Mouse (Mus musculus): ENCODE measurements around the gene Dlg5. TPM values are rescaled to one million over a fixed set of nuclear protein-coding genes. Genes with fewer than 3 reads are reported as not detected.

Dlg5 gene
- total and polyA plus RNA-seq, 2 experiments from 2014 or later: 14.1 to 70.6 TPM

DNA sequence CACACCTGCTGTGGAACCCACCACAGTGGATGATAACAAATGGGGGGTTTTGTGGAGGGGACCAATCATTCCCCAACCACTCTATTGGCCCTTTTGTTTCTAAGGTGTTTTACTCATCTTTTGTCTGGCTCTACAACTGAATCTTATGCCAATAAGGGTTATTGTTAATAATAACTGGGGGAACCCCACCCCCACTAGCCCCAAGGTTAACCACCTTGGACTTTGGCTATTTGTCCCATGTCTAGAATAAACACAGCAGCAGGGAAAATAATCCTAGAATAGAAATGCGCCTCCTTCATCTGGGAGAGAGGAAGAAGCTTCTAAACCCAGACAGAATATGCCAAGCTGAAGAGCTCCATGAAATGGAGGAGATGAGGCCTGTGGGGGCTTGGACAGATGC lies 151.1 kb downstream of the Dlg5 start:
- WGBS: 96% methylated on average over 1 of the region's 1 CpGs
- H3K36me3 ChIP-seq (ENCODE audit: insufficient read depth): no peaks in the 10 kb centered on the region
- H3K4me3 ChIP-seq (ENCODE audit: low read depth, low read length): no peak overlapping the region
- H3K4me2 ChIP-seq (ENCODE audit: low read depth): no peak overlapping the region
- no peak for TF ChIP-seq CTCF (IDR thresholded peaks at IDR 0.05; ENCODE audit: low read depth)
- H3K27ac ChIP-seq (ENCODE audit: low read depth, low read length): no peak overlapping the region
- H3K9ac ChIP-seq: no peak overlapping the region
- ATAC-seq (no peak), DNase-seq (no peak)
- no peaks in the 10 kb centered on the region for H3K4me1 ChIP-seq (ENCODE audit: insufficient read depth)
- H3K9me3 ChIP-seq (ENCODE audit: low read length): no peaks in the 10 kb centered on the region
- no peaks in the 10 kb centered on the region for H3K27me3 ChIP-seq (ENCODE audit: insufficient read depth, low read length)

- H3K4me3 ChIP-seq (ENCODE audit: low read depth, low read length): no peak overlapping the region
- H3K4me2 ChIP-seq (ENCODE audit: low read depth): no peak overlapping the region
- no peak overlapping the region for H3K9ac ChIP-seq
- no peak overlapping the region for H3K27ac ChIP-seq (ENCODE audit: low read depth, low read length)
- no peak for ATAC-seq
- no peaks in the 10 kb centered on the region for H3K27me3 ChIP-seq (ENCODE audit: insufficient read depth, low read length)
- no peaks in the 10 kb centered on the region for H3K4me1 ChIP-seq (ENCODE audit: insufficient read depth)
- no peaks in the 10 kb centered on the region for H3K36me3 ChIP-seq (ENCODE audit: insufficient read depth)
- no peak for TF ChIP-seq CTCF (IDR thresholded peaks at IDR 0.05; ENCODE audit: low read depth)
- no peaks in the 10 kb centered on the region for H3K9me3 ChIP-seq (ENCODE audit: low read length)
- 95% methylated on average over 4 of the region's 4 CpGs for whole genome bisulfite sequencing
- no peak for DNase-seq
Observed at GRCm38 (mm10) chr14:24093221-24093620, 152.5 kb downstream of the Dlg5 start.

- Histone ChIP-seq H3K27me3 (ENCODE audit: insufficient read depth, low read length) (no peaks in the 10 kb centered on the region), H3K4me1 (ENCODE audit: insufficient read depth) (no peaks in the 10 kb centered on the region), H3K9me3 (ENCODE audit: low read length) (no peaks in the 10 kb centered on the region), H3K4me2 (ENCODE audit: low read depth) (no peak overlapping the region), H3K27ac (ENCODE audit: low read depth, low read length) (no peak overlapping the region), H3K9ac (no peak overlapping the region), H3K36me3 (ENCODE audit: insufficient read depth) (no peaks in the 10 kb centered on the region), H3K4me3 (ENCODE audit: low read depth, low read length) (no peak overlapping the region)
- no peak for TF ChIP-seq CTCF (IDR thresholded peaks at IDR 0.05; ENCODE audit: low read depth)
- 61% methylated on average over 3 of the region's 3 CpGs for WGBS
- ATAC-seq (peak; percentile 16; the same call in 1 of the 2 replicates), DNase-seq (peak; percentile 57)
Observed at GRCm38 (mm10) chr14:24092391-24092790, 153.3 kb downstream of the Dlg5 start.

DNA sequence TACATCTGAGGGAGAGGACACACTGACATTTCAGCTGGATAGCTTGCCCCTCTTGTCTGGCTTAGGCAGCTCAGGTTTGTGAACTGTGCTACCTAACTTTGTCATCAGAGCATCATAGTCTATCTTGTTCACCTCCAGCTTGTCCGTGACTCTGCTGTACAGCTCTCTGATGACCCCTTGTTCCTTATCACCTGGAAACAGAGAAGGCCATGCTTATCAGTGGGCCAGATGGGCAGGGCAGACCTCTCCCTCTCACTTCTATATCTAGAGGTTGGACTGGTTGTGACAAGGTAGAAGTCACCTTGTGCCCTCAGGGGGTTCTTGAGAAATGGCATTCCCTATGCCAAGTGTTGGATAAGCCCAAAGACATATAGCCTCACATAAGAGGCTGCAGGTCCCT lies 154.9 kb downstream of the Dlg5 start:
- WGBS: 86% methylated on average over 1 of the region's 1 CpGs
- ATAC-seq: no peak
- no peak for TF ChIP-seq CTCF (IDR thresholded peaks at IDR 0.05; ENCODE audit: low read depth)

DNA sequence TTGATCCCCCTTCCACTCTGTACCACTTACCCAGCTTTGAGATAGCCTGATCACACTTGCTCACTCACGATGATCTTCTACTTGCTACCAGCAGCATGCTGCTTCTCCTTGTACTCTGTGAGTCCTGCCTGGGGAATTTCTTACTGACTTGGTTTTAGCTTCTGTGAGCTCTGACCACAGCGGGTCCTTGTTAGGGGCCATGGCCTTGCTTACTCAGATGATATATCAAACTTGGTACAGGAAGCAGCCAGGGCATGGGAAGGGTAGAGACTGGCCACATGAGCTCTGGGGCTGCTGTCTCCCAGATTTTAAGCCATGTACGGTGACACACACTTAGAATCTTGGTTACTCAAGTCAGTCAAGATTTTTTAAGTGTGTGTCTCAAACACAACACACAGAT lies 156.5 kb downstream of the Dlg5 start:
- TF ChIP-seq CTCF (IDR thresholded peaks at IDR 0.05; ENCODE audit: low read depth): no peak
- Histone ChIP-seq H3K27me3 (ENCODE audit: insufficient read depth, low read length) (no peaks in the 10 kb centered on the region), H3K4me3 (ENCODE audit: low read depth, low read length) (no peak overlapping the region), H3K27ac (ENCODE audit: low read depth, low read length) (no peak overlapping the region), H3K36me3 (ENCODE audit: insufficient read depth) (no peaks in the 10 kb centered on the region), H3K9ac (no peak overlapping the region), H3K4me1 (ENCODE audit: insufficient read depth) (no peaks in the 10 kb centered on the region), H3K9me3 (ENCODE audit: low read length) (no peaks in the 10 kb centered on the region), H3K4me2 (ENCODE audit: low read depth) (no peak overlapping the region)
- no peak for ATAC-seq
- 93% methylated on average over 3 of the region's 3 CpGs for WGBS
- DNase-seq: no peak

More for the DNA sequence above, 154.9 kb downstream of the Dlg5 start:
- H3K9me3 ChIP-seq (ENCODE audit: low read length): no peaks in the 10 kb centered on the region
- no peaks in the 10 kb centered on the region for H3K4me1 ChIP-seq (ENCODE audit: insufficient read depth)
- no peak overlapping the region for H3K27ac ChIP-seq (ENCODE audit: low read depth, low read length)
- H3K9ac ChIP-seq: no peak overlapping the region
- no peak overlapping the region for H3K4me2 ChIP-seq (ENCODE audit: low read depth)
- no peak for DNase-seq
- no peaks in the 10 kb centered on the region for H3K36me3 ChIP-seq (ENCODE audit: insufficient read depth)
- no peaks in the 10 kb centered on the region for H3K27me3 ChIP-seq (ENCODE audit: insufficient read depth, low read length)
- H3K4me3 ChIP-seq (ENCODE audit: low read depth, low read length): no peak overlapping the region

GRCm38 (mm10) chr14:24087430-24087829 lies 158.3 kb downstream of the Dlg5 start:
- no peaks in the 10 kb centered on the region for H3K9me3 ChIP-seq (ENCODE audit: low read length)
- DNase-seq (no peak), ATAC-seq (no peak)
- H3K4me3 ChIP-seq (ENCODE audit: low read depth, low read length): no peak overlapping the region
- H3K4me2 ChIP-seq (ENCODE audit: low read depth): no peak overlapping the region
- no peak overlapping the region for H3K9ac ChIP-seq
- no peak overlapping the region for H3K27ac ChIP-seq (ENCODE audit: low read depth, low read length)
- H3K4me1 ChIP-seq (ENCODE audit: insufficient read depth): no peaks in the 10 kb centered on the region
- H3K36me3 ChIP-seq (ENCODE audit: insufficient read depth): no peaks in the 10 kb centered on the region
- H3K27me3 ChIP-seq (ENCODE audit: insufficient read depth, low read length): no peaks in the 10 kb centered on the region
- no peak for TF ChIP-seq CTCF (IDR thresholded peaks at IDR 0.05; ENCODE audit: low read depth)
- WGBS: 95% methylated on average over 3 of the region's 3 CpGs

- H3K4me3 ChIP-seq (ENCODE audit: low read depth, low read length): no peak overlapping the region
- DNase-seq: no peak
- no peak for TF ChIP-seq CTCF (IDR thresholded peaks at IDR 0.05; ENCODE audit: low read depth)
- no peak for ATAC-seq
- no peak overlapping the region for H3K4me2 ChIP-seq (ENCODE audit: low read depth)
- WGBS: 71% methylated on average over 5 of the region's 5 CpGs
- H3K9ac ChIP-seq: no peak overlapping the region
- H3K9me3 ChIP-seq (ENCODE audit: low read length): no peaks in the 10 kb centered on the region
- H3K27me3 ChIP-seq (ENCODE audit: insufficient read depth, low read length): no peaks in the 10 kb centered on the region
- no peaks in the 10 kb centered on the region for H3K4me1 ChIP-seq (ENCODE audit: insufficient read depth)
- no peak overlapping the region for H3K27ac ChIP-seq (ENCODE audit: low read depth, low read length)
- H3K36me3 ChIP-seq (ENCODE audit: insufficient read depth): no peaks in the 10 kb centered on the region
Observed at GRCm38 (mm10) chr14:24086481-24086880, 159.2 kb downstream of the Dlg5 start.

Small RNAs within 50 kb of the gene (microRNA-seq; reads per million reads assigned to microRNA genes)
- 0 reads per million in 2 experiments for gene Mir7210

Other genes with a start within 250 kb of the Dlg5 start
- 32.1 and 35.8 TPM in 2 replicates for gene Kcnma1, start 231.4 kb downstream of the Dlg5 start, total RNA-seq (2014; rRNA removed)
- gene Kcnma1, start 231.4 kb downstream of the Dlg5 start, polyA plus RNA-seq (2015; fragmentation: Nextera tagmentation; extraction: Ambion mirVana): 10.9 and 18.7 TPM in 2 replicates
- gene E330034G19Rik, start 47.3 kb upstream of the Dlg5 start, total RNA-seq (2014; rRNA removed): 0.38 TPM in 1 of 2 replicates, not detected in the other
- gene E330034G19Rik, start 47.3 kb upstream of the Dlg5 start, polyA plus RNA-seq (2015; fragmentation: Nextera tagmentation; extraction: Ambion mirVana): 0.19 TPM in 1 of 2 replicates, not detected in the other
- gene Polr3a, start 241.1 kb upstream of the Dlg5 start, total RNA-seq (2014; rRNA removed): 19.5 and 29.9 TPM in 2 replicates
- gene Polr3a, start 241.1 kb upstream of the Dlg5 start, polyA plus RNA-seq (2015; fragmentation: Nextera tagmentation; extraction: Ambion mirVana): 8.1 and 13.4 TPM in 2 replicates
- 1,310 and 1,631 TPM in 2 replicates for gene Rps24, start 241.2 kb upstream of the Dlg5 start, total RNA-seq (2014; rRNA removed)
- 795 and 979 TPM in 2 replicates for gene Rps24, start 241.2 kb upstream of the Dlg5 start, polyA plus RNA-seq (2015; fragmentation: Nextera tagmentation; extraction: Ambion mirVana)